Mouse (Mus musculus): ENCODE measurements around the gene Gpr83.

Gpr83 gene

DNA sequence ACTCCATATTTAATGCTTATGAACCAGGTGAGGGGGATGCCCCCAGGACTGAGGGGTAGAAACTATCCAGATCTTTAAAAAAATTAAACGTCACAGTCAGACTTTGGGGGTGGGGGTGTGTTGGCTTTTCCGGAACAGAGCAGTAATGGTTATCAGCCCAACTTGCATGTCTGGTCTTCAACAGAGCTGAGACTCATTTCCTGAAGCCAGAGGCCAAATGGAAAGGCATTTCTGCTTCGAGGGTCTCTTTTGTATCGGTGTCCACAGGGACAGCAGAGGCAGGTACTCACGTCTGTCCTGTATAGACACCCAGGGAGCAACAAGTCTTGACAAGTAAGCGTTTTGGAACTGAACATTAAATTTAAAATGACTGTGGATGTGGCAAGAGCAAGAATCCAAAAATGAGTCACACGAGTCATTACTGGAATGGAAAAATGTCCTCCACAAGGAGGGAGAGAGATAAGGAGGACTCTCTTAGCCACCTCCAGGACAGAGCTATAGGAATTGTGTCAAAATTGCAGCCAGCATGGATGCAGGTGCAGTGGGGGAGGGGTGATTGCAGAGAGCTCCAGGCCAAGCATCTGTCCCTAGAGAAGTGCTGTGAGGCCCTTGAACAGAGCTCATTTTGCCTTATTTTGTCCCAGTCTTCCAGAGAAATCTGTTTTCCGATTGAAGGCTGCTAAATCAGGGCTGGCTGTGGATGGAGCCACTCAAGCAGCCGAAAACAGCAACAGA lies 44.9 kb downstream of the Gpr83 start:
- no peak for DNase-seq (ENCODE audit: low spot score)

DNA sequence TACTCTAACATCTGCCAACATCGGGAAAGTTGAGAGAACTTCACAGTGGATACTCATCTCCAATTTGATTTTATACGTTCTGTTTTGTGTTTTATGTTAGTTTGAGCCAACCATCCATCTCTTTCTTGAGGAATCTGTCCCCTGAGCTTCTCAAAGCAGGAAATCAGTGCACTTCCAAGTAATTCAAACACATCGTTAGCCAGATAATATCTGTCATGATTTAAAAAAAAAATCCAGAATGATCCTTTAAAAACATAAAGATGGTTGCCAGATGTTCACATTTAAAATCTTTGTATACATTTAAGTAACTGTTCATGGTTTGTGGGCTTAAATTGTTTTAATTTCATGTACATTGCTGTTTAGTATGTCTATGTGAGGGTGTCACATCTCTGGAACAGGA lies 45.9 kb downstream of the Gpr83 start:
- no peak for DNase-seq (ENCODE audit: low spot score)

GRCm38 (mm10) chr9:14907816-14908415 lies 47.9 kb downstream of the Gpr83 start:
- DNase-seq (ENCODE audit: low spot score), result no peak

DNA sequence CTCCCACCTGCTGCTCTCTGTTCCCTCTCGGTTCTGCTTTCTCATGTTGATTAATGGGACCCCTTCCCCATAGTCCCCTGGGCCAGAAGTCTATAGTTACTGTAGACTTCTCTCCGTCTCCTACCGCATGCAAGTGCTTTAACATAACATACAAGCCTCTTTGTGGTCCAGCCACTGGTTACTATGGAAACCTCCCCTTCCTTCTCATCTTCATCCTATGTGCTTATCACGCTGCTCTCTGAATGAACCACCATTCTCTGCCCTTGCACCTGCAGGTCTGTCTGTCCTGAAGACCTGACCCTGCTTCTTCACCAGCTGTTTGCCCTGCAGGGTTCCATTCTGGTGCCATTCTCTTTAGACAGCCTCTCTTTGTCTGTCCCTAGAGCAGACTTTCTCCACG lies 50.0 kb downstream of the Gpr83 start:
- no peak for DNase-seq (ENCODE audit: low spot score)

DNA sequence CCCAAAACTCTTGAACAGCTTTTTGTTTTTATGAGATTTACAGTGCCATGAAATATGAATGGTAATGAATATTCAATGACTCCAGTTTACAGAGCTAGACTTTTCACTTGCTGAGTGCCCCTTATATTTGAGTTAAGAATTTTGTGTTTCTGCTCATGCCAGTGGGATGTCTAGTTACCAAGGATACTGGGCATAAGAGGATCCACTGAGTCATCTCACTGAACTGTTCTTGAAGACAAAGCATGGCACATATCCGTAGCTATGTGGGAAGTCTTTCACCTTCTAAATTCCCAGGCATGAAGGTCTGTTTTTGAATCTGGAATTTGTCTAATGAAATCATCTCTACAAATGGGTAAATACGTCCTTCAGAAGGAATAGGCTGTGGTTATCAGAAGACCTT lies 52.0 kb downstream of the Gpr83 start:
- no peak for DNase-seq (ENCODE audit: low spot score)

GRCm38 (mm10) chr9:14917661-14918060 lies 57.7 kb downstream of the Gpr83 start:
- DNase-seq (ENCODE audit: low spot score), result no peak

DNA sequence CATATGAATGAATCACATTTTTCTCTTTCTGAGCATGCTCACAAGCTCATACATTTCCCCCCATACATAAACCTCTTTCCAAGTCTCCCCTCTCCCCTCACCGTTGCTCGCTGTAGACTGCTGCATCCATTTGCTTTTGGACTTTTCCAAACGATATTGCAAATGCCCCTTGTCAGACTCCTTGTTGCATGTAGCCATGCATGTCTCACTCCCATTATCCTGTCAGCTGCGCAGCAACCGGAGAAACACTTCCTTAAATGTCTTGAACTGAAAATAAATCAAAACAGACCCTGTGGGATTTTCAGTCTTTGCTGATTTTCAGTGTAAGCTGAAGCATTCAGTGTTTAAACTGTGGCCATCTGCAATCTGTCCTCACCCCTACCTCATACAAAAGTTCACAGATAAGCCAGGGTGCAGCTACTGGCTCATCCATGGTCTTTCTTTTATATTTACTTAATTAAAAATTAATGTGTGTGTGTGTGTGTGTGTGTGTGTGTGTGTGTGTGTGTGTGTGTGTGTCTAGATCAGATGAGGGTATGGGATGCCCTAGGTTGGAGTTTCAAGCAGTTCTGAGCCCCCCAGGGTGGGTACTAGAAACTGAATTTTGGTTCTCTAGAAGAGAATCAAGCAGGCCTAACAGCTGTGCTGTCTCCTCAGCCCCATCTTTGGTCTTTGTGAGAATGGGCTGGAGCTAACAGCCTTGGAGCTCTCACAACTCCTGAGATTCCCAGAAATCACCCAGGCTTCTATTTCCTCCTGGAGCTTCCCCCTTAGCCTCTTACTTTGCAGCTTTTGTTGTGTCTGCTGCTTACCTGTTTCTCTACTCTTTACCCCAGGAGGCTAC lies 59.0 kb downstream of the Gpr83 start:
- DNase-seq (ENCODE audit: low spot score), result no peak
